Mouse (Mus musculus) midbrain, embryonic 11.5 days (tissue): ENCODE measurements around the gene Ankrd23. TPM values are rescaled to one million over a fixed set of nuclear protein-coding genes. Genes with fewer than 3 reads are reported as not detected.

Experiments
- ATAC-seq: fragments of 200-750 bp; cut with Nextera tagmentation; 2 replicates; pipeline ENCODE4 v1.8.0; 2017; ENCODE audit warnings: moderate TSS enrichment, moderate library complexity; ENCODE audit not compliant: low FRiP score
- DNase-seq: peaks from one replicate; pipeline ENCODE4 v3.0.0; 2015; ENCODE audit warnings: low spot score; ENCODE audit errors: missing footprints
- H3K27ac ChIP-seq: fragments of 300-500 bp; sonication (generic); 2 replicates; pipeline ENCODE4 v1.5.1; 2014; ENCODE audit warnings: low read depth, low read length
- H3K27me3 ChIP-seq: fragments of 300-500 bp; sonication (generic); 2 replicates; pipeline ENCODE4 v1.6.1; 2014; ENCODE audit warnings: mild to moderate bottlenecking, low read length, moderate library complexity, mixed read lengths; ENCODE audit not compliant: control insufficient read depth, insufficient read depth
- H3K36me3 ChIP-seq: fragments of 300-500 bp; sonication (generic); 2 replicates; pipeline ENCODE4 v1.6.1; 2014; ENCODE audit warnings: mild to moderate bottlenecking, low read length, moderate library complexity, mixed read lengths; ENCODE audit not compliant: control insufficient read depth, insufficient read depth
- H3K4me1 ChIP-seq: fragments of 300-500 bp; sonication (generic); 2 replicates; pipeline ENCODE4 v1.6.1; 2014; ENCODE audit warnings: low read length; ENCODE audit not compliant: control insufficient read depth, insufficient read depth
- H3K4me2 ChIP-seq: fragments of 300-500 bp; sonication (generic); 2 replicates; pipeline ENCODE4 v1.6.1; 2014; ENCODE audit warnings: mild to moderate bottlenecking, moderate library complexity
- H3K4me3 ChIP-seq: fragments of 300-500 bp; sonication (generic); 2 replicates; pipeline ENCODE4 v1.5.1; 2014; ENCODE audit warnings: low read depth, low read length
- H3K9ac ChIP-seq: fragments of 300-500 bp; sonication (generic); 2 replicates; pipeline ENCODE4 v1.6.1; 2014; ENCODE audit warnings: low read length
- H3K9me3 ChIP-seq: fragments of 300-500 bp; sonication (generic); 2 replicates; pipeline ENCODE4 v1.6.1; 2016; ENCODE audit warnings: low read length; ENCODE audit not compliant: control insufficient read depth
- WGBS: fragments of 180-500 bp; shearing (Covaris S2); extraction: QIAGEN DNeasy Blood & Tissue Kit; methylation state at CpG from one replicate; pipeline ENCODE4 v1.1.7; 2014; 5-methylcytosine and 5-hydroxymethylcytosine counted together
- polyA plus RNA-seq: library from polyadenylated mRNA; unstranded; fragments of >200 nt; fragmentation: Nextera tagmentation; extraction: Ambion mirVana; gene quantifications from 2 replicates; pipeline ENCODE4 v1.2.1, GENCODE M21; 2014

Ankrd23 gene
- polyA plus RNA-seq, 1 experiment from 2014 or later: 6.0 TPM

DNA sequence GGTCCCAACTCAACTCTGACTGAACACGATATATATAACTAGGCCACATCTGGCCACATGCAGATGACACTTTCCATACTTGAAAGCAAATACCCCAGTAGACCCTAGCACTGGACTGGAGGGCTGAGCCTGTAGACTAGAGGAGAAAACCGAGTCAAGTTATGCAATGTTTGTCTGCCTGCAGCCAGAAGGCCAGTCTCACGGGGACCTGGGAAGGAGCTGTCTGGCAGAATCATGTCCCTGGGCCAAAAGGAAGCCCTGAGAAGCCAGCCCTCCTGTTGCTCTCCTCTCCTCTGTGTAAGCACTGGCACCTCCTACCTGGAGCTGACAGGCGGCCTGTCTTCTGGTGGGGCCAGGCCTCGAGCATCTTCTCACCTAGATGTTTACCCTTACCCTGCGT is 38.7 kb upstream of the Ankrd23 start:
- 65% methylated on average over 6 of the region's 6 CpGs for WGBS

DNA sequence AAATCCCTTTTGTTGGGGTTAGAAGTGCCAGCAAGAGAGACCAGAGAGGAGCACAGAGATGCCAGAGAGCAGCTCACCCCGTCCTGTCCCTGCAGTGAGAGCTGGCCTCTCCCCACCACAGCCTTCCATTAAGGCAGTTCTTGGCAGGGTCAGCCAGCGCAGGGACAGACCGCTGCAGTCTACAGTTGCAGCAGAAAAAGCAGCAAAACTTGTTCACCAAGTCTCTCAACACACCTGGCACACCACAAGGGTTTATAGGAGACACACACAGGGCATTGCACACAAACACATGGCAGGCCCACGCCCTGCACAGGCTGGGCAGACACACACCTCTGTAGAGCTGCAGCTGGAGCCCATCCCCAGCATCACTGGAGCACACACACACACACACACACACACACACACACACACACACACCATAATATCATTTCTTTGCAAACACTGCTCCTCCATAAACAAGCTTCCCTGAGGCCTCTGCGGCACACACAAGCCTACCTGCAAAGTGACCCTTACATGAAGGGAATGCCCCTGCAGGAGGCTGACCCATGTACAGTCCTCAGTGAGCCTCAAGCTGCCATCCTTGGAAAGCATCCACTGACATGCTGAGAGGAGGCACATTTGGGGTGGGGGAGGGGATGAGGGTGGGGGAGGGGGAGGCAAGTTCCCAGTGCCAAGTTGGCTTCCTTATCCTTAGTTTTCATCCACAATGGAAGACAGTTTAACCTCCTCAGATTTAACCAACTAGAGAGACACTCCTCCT is 37.7 kb upstream of the Ankrd23 start:
- Histone ChIP-seq H3K9me3 (no peaks in the 10 kb centered on the region), H3K36me3 (no peaks in the 10 kb centered on the region), H3K27ac (no peak overlapping the region), H3K4me1 (no peaks in the 10 kb centered on the region), H3K27me3 (no peaks in the 10 kb centered on the region), H3K9ac (no peak overlapping the region), H3K4me2 (no peak overlapping the region), H3K4me3 (no peak overlapping the region)
- DNase-seq: no peak
- 79% methylated on average over 5 of the region's 5 CpGs for WGBS
- no peak for ATAC-seq

More for the DNA sequence above, 38.7 kb upstream of the Ankrd23 start:
- H3K27me3 ChIP-seq: no peaks in the 10 kb centered on the region
- ATAC-seq: no peak
- H3K4me1 ChIP-seq: peaks cover 8% of the 10 kb centered on the region
- H3K27ac ChIP-seq: no peak overlapping the region
- H3K4me3 ChIP-seq: no peak overlapping the region
- H3K9me3 ChIP-seq: no peaks in the 10 kb centered on the region
- H3K36me3 ChIP-seq: no peaks in the 10 kb centered on the region
- H3K9ac ChIP-seq: no peak overlapping the region
- no peak for DNase-seq
- H3K4me2 ChIP-seq: no peak overlapping the region

DNA sequence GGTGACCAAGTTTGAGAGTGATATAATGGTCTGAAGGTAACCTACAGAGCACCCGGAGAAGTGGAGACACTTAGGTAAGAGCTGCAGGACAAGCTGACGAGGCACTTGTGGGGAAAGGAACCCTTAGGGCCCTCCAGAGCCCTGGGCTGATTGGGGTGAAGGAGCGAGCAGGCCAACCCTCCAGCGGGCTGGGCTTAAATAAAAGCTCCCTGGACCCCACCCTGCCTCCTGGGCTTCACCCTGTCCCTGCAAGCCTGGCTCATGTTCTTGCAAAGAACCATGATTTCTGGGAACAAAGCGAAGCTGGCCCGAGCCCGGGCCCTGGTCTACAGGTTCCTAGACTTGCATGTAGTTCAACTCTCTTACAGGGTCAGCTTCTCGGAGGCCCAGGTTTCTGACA is 36.8 kb upstream of the Ankrd23 start:
- H3K9me3 ChIP-seq: no peaks in the 10 kb centered on the region
- H3K4me2 ChIP-seq: no peak overlapping the region
- H3K27me3 ChIP-seq: no peaks in the 10 kb centered on the region
- WGBS: 81% methylated on average over 8 of the region's 8 CpGs
- H3K9ac ChIP-seq: no peak overlapping the region
- no peak overlapping the region for H3K27ac ChIP-seq
- DNase-seq (no peak), ATAC-seq (no peak)
- no peaks in the 10 kb centered on the region for H3K36me3 ChIP-seq
- no peak overlapping the region for H3K4me3 ChIP-seq
- H3K4me1 ChIP-seq: no peaks in the 10 kb centered on the region

DNA sequence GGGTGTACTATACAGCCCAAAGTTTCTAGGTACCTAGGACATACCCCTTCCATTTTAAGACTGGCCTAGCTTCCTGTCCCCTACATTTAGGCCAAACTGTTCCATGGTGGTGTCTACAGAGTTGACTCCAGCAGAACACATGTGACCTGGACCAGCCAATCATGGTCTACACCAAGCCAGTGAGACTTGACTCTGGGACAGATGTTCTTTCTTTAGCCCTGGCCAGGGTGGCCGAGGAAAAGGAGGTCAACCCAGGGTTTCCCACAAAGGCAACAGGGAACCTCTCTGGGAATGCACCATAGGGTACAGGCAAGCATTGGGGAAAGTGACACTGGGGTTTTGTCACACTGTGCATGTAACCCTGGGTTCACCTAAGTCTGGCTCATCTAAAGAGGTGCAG is 36.0 kb upstream of the Ankrd23 start:
- Histone ChIP-seq H3K27ac (no peak overlapping the region), H3K9me3 (no peaks in the 10 kb centered on the region), H3K4me1 (peaks cover 3% of the 10 kb centered on the region; the same call in 1 of the 2 replicates), H3K27me3 (no peaks in the 10 kb centered on the region), H3K4me2 (no peak overlapping the region), H3K4me3 (no peak overlapping the region), H3K9ac (no peak overlapping the region), H3K36me3 (no peaks in the 10 kb centered on the region)
- DNase-seq (no peak), ATAC-seq (no peak)
- WGBS: 64% methylated on average over 1 of the region's 1 CpGs

DNA sequence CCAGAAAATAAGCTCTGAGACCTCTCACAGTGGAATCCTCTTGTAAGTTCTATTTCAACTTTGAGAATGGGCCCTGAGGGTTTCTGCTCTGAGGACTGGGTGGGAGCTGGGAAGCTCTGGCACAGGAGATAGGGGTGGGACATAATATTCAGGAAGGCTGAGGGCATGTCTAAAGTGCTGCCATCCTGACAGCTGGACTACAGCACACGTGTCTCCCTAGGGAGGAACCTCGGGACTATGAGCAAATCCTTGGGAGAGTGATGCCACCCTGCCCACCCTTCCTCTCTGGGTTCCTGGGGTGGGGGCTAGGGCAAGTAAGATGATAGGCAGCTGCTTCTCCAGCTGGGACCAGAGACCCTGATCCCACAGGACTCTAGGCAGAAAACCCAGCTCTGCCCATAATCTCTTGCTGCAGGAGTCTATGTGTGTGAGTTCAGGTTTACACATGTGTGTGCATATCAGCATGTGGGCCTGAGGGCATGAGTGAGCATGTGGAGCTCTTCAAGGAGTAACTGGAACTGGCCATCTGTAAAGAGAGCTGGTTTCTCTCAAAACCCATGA is 35.5 kb upstream of the Ankrd23 start:
- Histone ChIP-seq H3K27ac (no peak overlapping the region), H3K4me3 (no peak overlapping the region), H3K4me2 (no peak overlapping the region), H3K36me3 (no peaks in the 10 kb centered on the region), H3K4me1 (peaks cover 3% of the 10 kb centered on the region; the same call in 1 of the 2 replicates), H3K9me3 (no peaks in the 10 kb centered on the region), H3K27me3 (no peaks in the 10 kb centered on the region), H3K9ac (no peak overlapping the region)
- WGBS: 66% methylated on average over 2 of the region's 2 CpGs
- DNase-seq (no peak), ATAC-seq (no peak)

DNA sequence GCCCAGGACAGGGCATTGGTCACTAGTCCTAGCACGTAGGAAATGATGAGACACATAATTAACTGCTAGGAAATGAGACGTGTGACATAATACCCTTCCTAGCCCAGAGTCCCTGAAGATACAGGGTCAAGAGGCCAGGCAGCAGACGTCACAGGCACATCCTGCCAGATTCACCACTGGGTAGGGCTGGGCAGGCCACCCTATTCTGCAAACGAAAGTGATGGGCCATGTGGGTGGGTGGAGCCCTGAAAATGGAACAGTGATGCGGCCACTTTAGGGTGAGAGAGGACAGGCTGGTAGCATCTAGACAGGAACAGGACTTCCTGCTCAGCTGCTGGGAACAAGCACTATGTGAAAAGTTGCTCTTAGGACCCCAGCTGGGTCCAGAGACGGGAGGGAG is 34.9 kb upstream of the Ankrd23 start:
- H3K4me1 ChIP-seq: peaks cover 4% of the 10 kb centered on the region; the same call in 1 of the 2 replicates
- whole genome bisulfite sequencing: 57% methylated on average over 6 of the region's 6 CpGs

DNA sequence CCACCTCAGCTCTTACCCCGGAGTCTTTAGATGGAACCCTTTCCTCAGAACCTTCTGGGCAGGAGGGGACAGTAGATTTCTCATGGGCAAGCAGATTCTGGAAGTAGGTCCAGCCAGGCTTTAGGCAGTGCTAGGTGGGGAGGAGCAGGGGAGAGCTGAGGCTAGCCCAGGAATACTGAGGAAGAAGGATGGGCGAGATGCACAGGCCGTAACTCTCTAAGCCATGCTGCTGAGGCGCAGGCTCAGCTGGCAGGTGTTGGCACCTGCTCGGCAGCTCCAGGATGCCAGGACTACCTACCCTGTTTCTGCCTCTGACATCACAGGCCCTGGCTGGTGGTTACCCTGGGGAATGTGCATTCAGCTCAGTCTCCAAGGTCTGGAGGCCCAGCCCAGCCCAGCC is 33.6 kb upstream of the Ankrd23 start:
- no peak overlapping the region for H3K4me2 ChIP-seq
- H3K4me3 ChIP-seq: no peak overlapping the region
- no peaks in the 10 kb centered on the region for H3K9me3 ChIP-seq
- no peak for DNase-seq
- peaks cover 7% of the 10 kb centered on the region; the same call in 1 of the 2 replicates for H3K4me1 ChIP-seq
- H3K9ac ChIP-seq: no peak overlapping the region
- no peak for ATAC-seq
- 91% methylated on average over 5 of the region's 5 CpGs for WGBS
- no peaks in the 10 kb centered on the region for H3K27me3 ChIP-seq
- no peaks in the 10 kb centered on the region for H3K36me3 ChIP-seq
- H3K27ac ChIP-seq: no peak overlapping the region

More for the DNA sequence above, 34.9 kb upstream of the Ankrd23 start:
- ATAC-seq (no peak), DNase-seq (no peak)
- no peak overlapping the region for H3K9ac ChIP-seq
- no peak overlapping the region for H3K4me3 ChIP-seq
- H3K36me3 ChIP-seq: no peaks in the 10 kb centered on the region
- no peak overlapping the region for H3K4me2 ChIP-seq
- H3K27me3 ChIP-seq: no peaks in the 10 kb centered on the region
- H3K27ac ChIP-seq: no peak overlapping the region
- H3K9me3 ChIP-seq: no peaks in the 10 kb centered on the region

DNA sequence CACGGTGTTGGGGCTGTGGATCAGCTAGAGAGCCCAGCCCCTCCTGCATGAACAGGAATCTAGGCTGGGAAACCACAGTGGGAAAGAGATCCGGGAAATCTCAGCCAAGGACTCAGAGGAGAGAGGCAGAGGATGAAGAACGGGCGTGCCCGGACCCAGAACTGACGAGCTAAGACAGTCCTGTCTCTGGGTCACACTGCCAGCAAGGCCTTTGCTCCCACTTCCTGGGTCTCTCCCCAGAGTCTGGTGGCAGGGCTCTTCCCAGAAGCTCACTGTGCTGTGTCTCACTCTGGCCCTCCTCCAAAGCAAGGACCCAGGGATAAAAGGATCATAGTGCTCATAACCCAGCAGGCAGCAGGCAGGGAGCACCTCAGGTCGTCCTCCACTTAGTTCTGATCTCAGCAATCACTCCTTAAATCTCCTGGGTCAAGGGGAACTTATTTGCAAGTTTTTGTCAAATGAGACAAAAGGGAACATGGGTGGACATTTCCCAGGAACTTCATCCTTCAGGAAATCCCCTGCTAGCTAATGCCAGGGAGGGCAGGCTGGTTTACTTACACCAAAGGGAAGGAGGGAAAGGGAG is 33.1 kb upstream of the Ankrd23 start:
- 62% methylated on average over 7 of the region's 7 CpGs for WGBS
- DNase-seq (no peak), ATAC-seq (no peak)
- Histone ChIP-seq H3K4me3 (no peak overlapping the region), H3K27ac (no peak overlapping the region), H3K36me3 (no peaks in the 10 kb centered on the region), H3K9ac (no peak overlapping the region), H3K27me3 (no peaks in the 10 kb centered on the region), H3K4me2 (no peak overlapping the region), H3K4me1 (peaks cover 7% of the 10 kb centered on the region; the same call in 1 of the 2 replicates), H3K9me3 (no peaks in the 10 kb centered on the region)

DNA sequence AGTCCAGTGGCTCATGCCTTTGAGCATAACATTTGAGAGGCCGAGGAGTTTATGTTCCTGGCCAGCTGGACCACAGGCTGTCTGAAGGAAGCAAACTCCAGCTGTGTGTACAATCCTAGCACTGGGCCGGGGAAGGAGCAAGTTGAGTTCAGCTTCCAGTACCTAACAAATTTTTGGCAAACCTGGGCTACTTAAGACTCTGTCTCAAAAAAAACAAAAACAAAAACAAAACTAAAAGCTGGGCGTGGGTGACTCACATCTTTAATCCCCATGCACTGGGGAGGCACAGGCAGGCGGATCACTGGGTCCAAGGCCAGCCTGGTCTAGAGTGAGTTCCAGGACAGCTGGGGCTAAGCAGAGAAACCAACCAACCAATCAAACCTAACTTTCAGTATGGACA is 32.1 kb upstream of the Ankrd23 start:
- no peak overlapping the region for H3K4me2 ChIP-seq
- no peaks in the 10 kb centered on the region for H3K36me3 ChIP-seq
- no peak overlapping the region for H3K9ac ChIP-seq
- no peak for DNase-seq
- ATAC-seq: no peak
- H3K27me3 ChIP-seq: no peaks in the 10 kb centered on the region
- H3K4me1 ChIP-seq: peaks cover 7% of the 10 kb centered on the region; the same call in 1 of the 2 replicates
- H3K4me3 ChIP-seq: no peak overlapping the region
- H3K27ac ChIP-seq: no peak overlapping the region
- H3K9me3 ChIP-seq: no peaks in the 10 kb centered on the region
- WGBS: 74% methylated on average over 4 of the region's 4 CpGs
